Mouse (Mus musculus): ENCODE data around the gene Vmn1r196. TPM values are rescaled to one million over a fixed set of nuclear protein-coding genes. Genes with fewer than 3 reads are reported as not detected.
"Not testable (repeated sequence)": the region's sequence is repeated elsewhere in the genome, so short reads cannot be mapped to it uniquely, and the experiment has no call there.

Gene Vmn1r196
- not detected for polyA plus RNA-seq (2017; shearing (Covaris generic))

DNA sequence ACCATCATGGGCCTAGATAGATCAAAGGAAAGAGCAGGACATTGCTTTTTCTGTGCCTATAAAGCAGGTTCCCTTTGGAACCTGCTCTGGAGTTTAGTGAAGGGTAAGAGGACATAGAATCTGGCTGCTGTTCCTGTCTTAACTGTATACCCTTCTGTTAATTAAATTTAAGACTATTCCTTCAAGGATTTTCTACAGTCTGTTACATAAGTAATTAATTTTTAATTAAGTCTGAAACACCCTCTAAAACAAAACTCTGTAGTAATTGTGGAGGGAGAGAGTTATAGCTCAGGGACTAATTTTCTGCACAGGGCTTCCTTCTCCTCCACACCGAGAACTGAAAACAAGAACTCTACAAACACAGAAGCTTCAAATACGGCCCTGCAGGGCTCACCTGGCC is at the start of gene Vmn1r196:
Gene Vmn1r196, plus strand, starts transcription at position 301 of the 400 bp plus-strand sequence.
- ATAC-seq: no peak

GRCm38 (mm10) chr13:22243915-22244314 is 45.8 kb upstream of the Vmn1r196 start, which contains the start of gene Vmn1r194:
TSS of gene Vmn1r194 (plus strand) at chr13:22244215.
- ATAC-seq: no peak

DNA sequence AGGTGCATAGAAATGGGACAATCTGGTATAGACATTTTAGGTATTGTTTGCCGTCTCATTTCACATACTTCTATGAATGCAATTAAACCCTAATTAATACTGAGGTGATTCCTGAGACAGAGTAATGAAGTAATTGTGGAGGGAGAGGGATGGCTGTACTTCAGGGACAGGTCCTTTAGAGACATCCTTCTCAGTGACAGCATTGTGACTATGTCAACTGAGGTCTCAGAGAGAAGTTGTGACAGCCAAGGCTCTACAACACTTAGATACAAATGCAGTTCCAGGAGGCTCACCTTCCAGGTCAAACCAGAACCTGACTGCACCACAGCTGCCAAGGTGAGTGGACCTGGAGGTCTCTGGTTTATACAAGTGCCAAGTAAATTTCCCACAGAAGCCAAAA is 19.5 kb upstream of the Vmn1r196 start, which contains the start of gene Vmn1r195:
Gene Vmn1r195, plus strand, starts transcription at position 301 of the 400 bp plus-strand sequence.
- ATAC-seq: not testable (repeated sequence)

DNA sequence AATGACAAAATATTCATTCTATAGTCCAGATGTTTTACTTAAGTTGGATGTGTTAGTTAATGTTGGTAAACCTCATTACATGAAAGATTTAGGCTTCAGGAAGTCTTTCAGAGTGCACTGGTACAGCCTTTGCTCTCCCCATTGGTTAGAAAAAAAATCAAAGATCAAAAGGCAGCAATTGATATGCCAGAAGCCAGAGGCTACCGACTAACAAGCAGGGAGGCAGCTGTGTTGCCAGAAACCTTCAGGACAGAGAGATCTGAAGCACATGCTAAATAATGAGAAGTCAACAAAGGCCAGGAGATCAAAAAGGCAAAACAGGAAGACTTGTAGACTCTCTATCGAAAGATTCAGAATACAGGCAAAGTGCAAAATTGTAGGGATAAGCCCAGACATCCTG is 18.0 kb upstream of the Vmn1r196 start:
- ATAC-seq: no peak

- no peak for ATAC-seq
Measured at GRCm38 (mm10) chr13:22284578-22284977, 5.1 kb upstream of the Vmn1r196 start.

DNA sequence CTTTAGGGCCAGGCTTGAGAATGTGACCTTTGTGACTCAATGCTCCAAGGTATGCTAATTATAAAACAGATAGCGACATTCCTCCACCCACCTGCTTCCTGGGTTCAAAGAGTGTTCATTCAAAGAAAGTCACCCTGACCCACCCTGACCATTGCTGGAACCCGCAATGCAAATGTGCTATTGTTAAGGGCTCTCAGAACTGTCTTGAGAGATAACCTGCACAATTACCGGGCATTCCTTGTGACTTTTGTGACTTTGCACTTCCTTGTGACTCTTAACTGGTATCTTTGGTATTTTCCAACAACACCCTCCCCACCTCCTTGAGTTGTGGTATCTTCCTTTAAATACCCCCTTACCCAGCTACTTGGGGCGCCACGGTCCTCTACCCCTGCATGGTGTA is 18.4 kb downstream of the Vmn1r196 start:
- not testable (repeated sequence) for ATAC-seq

DNA sequence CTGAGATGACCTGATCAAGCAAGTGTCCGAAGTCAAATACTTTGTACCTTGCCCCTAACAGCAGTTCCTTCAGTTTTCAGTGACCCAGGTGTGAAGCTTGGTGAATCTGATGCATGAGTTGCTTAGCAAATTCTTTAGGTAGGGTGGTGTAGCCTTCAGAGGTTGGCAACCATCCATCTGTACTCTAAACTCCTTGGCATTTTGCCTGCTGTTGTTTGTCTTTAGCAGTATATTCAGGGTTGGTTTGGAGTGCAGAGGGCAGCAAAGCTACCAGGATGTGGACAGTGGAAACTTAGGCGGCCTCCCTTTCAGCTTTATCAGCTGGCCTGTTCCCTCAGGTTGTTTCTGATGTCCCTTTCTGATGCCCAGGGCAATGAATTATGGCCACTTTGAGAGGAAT is 25.6 kb downstream of the Vmn1r196 start:
- ATAC-seq: no peak

- no peak for ATAC-seq
Measured at GRCm38 (mm10) chr13:22317366-22317765, 27.6 kb downstream of the Vmn1r196 start.

GRCm38 (mm10) chr13:22320091-22320490 is 30.4 kb downstream of the Vmn1r196 start:
- no peak for ATAC-seq

DNA sequence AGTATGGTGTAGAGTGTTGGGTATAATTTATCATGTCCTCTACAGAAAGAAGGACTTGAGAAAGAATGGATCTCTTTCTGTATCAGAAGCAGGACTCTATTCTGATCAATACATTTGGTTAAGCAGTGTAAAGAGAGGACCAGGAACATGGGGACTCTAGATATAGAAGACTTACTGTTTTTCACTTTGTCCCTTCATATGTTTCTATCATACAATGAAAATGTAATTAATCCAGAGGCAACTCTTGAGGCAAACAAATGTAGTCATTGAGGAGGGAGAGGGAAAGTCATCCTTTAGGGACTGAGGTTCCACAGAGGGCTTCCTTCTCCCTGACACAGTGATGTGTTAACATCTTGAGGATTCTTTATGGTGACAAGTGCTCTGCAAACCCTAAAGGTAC is 34.6 kb downstream of the Vmn1r196 start, which contains the start of gene Vmn1r197:
Gene Vmn1r197, plus strand, starts transcription at position 301 of the 400 bp plus-strand sequence.
- no peak for ATAC-seq

- ATAC-seq: no peak
Measured at GRCm38 (mm10) chr13:22333269-22333668, 43.5 kb downstream of the Vmn1r196 start.

- no peak for ATAC-seq
Measured at GRCm38 (mm10) chr13:22335565-22335964, 45.8 kb downstream of the Vmn1r196 start.

Other genes with a start within 250 kb of the Vmn1r196 start
- 10 to 100 TPM in 1 of 3 experiments, 1 to 10 TPM in 2; 4.1 to 18.5 (median 6.5) TPM for gene Hist1h4i, start 248.6 kb upstream of the Vmn1r196 start, polyA plus RNA-seq (2017; shearing (Covaris generic))
- gene Hist1h2ag, start 247.0 kb upstream of the Vmn1r196 start, polyA plus RNA-seq (2017; shearing (Covaris generic)): 1 to 10 TPM in 2 of 3 experiments, not detected in 1; 3.9 to 4.5 TPM
- 10 to 100 TPM in 1 of 3 experiments, 1 to 10 TPM in 2; 1.8 to 10.3 (median 6.6) TPM for gene Hist1h2bj, start 246.7 kb upstream of the Vmn1r196 start, polyA plus RNA-seq (2017; shearing (Covaris generic))
- under 1 TPM in 1 of 3 experiments, not detected in 2; 0.07 TPM for gene Vmn1r188, start 205.5 kb upstream of the Vmn1r196 start, polyA plus RNA-seq (2017; shearing (Covaris generic))
- gene Vmn1r189, start 184.1 kb upstream of the Vmn1r196 start, polyA plus RNA-seq (2017; shearing (Covaris generic)): not detected
- under 1 TPM in 1 of 3 experiments, not detected in 2; 0.13 TPM for gene Vmn1r191, start 106.0 kb upstream of the Vmn1r196 start, polyA plus RNA-seq (2017; shearing (Covaris generic))
- not detected for gene Vmn1r192, start 98.8 kb upstream of the Vmn1r196 start, polyA plus RNA-seq (2017; shearing (Covaris generic))
- gene Vmn1r193, start 66.8 kb upstream of the Vmn1r196 start, polyA plus RNA-seq (2017; shearing (Covaris generic)): under 1 TPM in 1 of 3 experiments, not detected in 2; 0.13 TPM
- not detected for gene Vmn1r194, start 45.7 kb upstream of the Vmn1r196 start, polyA plus RNA-seq (2017; shearing (Covaris generic))
- gene Vmn1r195, start 19.4 kb upstream of the Vmn1r196 start, polyA plus RNA-seq (2017; shearing (Covaris generic)): not detected
- under 1 TPM in 1 of 3 experiments, not detected in 2; 0.08 TPM for gene Vmn1r197, start 34.7 kb downstream of the Vmn1r196 start, polyA plus RNA-seq (2017; shearing (Covaris generic))
- gene Vmn1r198, start 60.4 kb downstream of the Vmn1r196 start, polyA plus RNA-seq (2017; shearing (Covaris generic)): not detected
- not detected for gene Vmn1r199, start 89.9 kb downstream of the Vmn1r196 start, polyA plus RNA-seq (2017; shearing (Covaris generic))
- gene Vmn1r200, start 100.5 kb downstream of the Vmn1r196 start, polyA plus RNA-seq (2017; shearing (Covaris generic)): not detected
- under 1 TPM in 1 of 3 experiments, not detected in 2; 0.07 TPM for gene Vmn1r201, start 182.0 kb downstream of the Vmn1r196 start, polyA plus RNA-seq (2017; shearing (Covaris generic))
- not detected for gene Vmn1r202, start 215.5 kb downstream of the Vmn1r196 start, polyA plus RNA-seq (2017; shearing (Covaris generic))
- gene Vmn1r203, start 228.2 kb downstream of the Vmn1r196 start, polyA plus RNA-seq (2017; shearing (Covaris generic)): under 1 TPM in 2 of 3 experiments, not detected in 1; 0.17 to 0.18 TPM

Measured in inflammation-experienced regulatory T-cells, adult 6 months (primary cell).